Mouse (Mus musculus) bone marrow macrophage, adult 2 months (primary cell): Measurements from ENCODE around the gene Gm20388. TPM values are rescaled to one million over a fixed set of nuclear protein-coding genes. Genes with fewer than 3 reads are reported as not detected.

ENCODE experiments used
- H3K27ac ChIP-seq: 2 replicates; pipeline ENCODE4 v1.5.1; 2012; ENCODE audit warnings: low read depth, low read length; ENCODE audit not compliant: insufficient read depth
- H3K4me1 ChIP-seq: 2 replicates; pipeline ENCODE4 v1.6.1; 2012; ENCODE audit warnings: low read length; ENCODE audit not compliant: control insufficient read depth, insufficient read depth
- H3K4me3 ChIP-seq: 2 replicates; pipeline ENCODE4 v1.5.1; 2012; ENCODE audit warnings: mild to moderate bottlenecking, low read length, moderate library complexity; ENCODE audit not compliant: insufficient read depth
- CTCF ChIP-seq: IDR thresholded peaks from 2 replicates; pipeline ENCODE4 v1.5.1; 2012; ENCODE audit warnings: low read depth, mild to moderate bottlenecking, low read length, moderate library complexity
- POLR2A ChIP-seq: IDR thresholded peaks from 2 replicates; pipeline ENCODE4 v1.6.1; 2012; ENCODE audit warnings: mild to moderate bottlenecking, low read depth, low read length, borderline replicate concordance
- polyA plus RNA-seq: library from polyadenylated mRNA; stranded (reverse); fragments of >200 nt; gene quantifications from 2 replicates; pipeline ENCODE4 v1.2.4, GENCODE M21; 2012; ENCODE audit not compliant: missing spikeins, insufficient read depth, insufficient read length

The Gm20388 gene
- polyA plus RNA-seq, 1 experiment: 32.7 TPM

DNA sequence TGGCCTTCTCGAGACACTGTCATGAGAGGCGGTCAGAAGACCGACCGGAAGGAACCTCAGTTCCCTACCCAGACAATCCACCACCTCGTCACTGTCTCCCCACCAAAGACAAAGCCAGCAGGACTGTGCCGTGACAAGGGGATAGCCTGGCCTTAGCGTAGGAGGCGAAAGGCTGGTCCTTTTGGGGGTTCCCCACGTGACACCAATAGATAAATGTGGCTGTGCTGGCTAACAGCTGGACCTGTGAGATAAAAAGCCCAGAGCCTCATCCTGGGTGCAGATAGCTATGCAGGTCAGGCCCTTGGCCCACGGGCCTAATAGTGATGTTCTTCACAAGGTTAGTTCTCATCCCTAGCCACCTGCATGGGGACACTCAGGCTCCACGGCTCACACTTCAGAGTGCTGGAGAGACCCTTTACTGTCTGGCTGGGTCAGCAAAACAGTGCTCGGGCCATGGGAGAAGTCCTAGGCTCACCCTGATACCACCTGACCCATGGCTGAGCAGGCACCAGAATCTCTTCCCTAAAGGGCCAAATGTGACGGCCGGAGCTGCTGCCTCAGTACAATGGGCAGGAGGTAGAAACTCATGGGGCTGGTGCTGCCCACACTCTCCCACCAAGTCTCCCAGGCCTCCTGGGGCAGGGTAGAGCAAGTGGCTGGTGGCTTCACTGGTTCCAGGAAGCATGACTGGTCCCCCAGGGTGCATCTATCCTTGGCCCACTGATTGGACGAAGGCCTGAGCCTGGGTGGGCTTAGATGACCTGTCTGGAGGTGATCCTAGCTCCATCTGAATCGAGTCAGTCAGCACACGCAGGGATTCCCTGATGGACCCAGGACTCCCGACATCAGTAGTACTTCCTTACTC is 1988.8 kb downstream of the Gm20388 start:
- no peak overlapping the region for H3K27ac ChIP-seq
- TF ChIP-seq CTCF (no peak), POLR2A (no peak)
- H3K4me1 ChIP-seq: peaks cover 34% of the 10 kb centered on the region
- H3K4me3 ChIP-seq: no peak overlapping the region

DNA sequence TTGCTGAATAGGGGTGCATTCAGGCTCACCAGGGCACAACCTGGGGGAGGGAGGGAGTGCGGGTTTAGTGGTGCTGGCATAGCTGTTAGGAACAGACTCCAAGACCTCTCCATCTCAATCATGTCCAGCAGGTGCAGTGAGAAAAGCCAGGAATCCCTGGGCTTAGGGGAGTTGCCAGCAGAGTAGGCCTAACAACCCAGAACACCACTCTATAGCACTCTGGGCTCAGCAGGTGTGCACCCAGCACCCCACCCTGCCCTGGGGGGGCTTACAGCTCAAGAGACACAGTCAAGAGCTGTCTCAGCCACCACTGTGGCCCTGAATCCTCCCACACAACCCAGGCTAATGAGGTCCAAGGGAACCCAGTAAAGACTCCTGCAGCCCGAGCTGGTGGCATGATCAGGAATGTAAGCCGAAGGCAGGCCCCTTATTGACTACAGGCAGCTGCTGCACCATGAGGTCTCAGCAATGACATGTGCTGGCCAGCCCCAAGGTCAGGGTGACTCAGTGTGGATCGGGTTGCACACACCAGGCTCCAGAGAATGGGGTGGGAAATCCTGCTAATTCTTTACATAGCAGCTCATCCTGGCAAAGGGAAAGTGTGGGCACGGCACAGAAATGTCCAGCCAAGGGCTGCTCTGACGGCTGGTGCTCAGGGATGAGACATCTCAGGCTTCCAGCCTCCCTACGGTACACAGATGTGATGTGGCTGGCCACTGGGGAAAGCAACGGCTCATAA is 1991.0 kb downstream of the Gm20388 start:
- Histone ChIP-seq H3K4me3 (no peak overlapping the region), H3K27ac (no peak overlapping the region), H3K4me1 (peaks cover 46% of the 10 kb centered on the region)
- TF ChIP-seq POLR2A: no peak
- TF ChIP-seq CTCF: no peak

DNA sequence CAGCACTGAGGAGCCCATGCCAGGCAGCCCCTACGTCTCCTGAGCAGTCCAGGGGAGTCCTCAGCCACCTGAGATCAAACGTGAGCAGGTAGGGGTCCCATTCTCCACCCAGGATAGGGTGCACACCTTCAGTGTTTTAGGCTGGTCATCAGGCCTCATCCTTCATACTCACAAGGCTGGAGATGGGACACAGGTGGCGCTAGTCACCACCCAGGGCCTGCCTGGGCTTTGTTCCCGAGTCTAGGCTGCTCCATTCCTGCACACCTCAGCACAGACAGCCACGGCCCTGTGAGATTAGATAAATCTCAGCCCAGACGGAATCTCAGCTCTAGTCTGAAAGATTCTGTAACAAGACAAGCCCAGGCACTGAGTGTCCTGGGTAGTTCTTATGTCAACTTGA is 1993.3 kb downstream of the Gm20388 start:
- Histone ChIP-seq H3K4me1 (peaks cover 37% of the 10 kb centered on the region), H3K27ac (no peak overlapping the region), H3K4me3 (no peak overlapping the region)
- TF ChIP-seq CTCF (no peak), POLR2A (no peak)

DNA sequence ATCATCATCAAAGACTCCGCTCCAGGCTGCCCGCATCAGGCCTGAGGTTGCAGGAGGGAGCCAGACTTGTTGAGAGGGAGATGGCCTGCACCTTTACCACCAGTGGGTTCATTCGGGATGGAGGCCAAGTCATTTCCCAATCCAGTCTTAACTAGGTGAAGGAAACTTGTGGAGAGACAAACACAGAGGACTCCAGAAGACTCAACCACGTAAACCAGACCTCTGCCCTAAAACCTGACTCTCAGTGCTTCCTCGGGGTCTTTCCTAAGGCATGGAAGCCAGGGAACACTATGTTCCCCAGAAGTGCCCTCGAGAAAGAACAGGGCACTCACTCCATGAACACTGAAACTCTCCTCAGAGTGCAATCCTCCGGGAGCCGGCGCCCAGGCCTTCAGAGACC is 1994.4 kb downstream of the Gm20388 start:
- peak overlapping the region; percentile 6; the same call in 1 of the 2 replicates for H3K4me3 ChIP-seq
- peaks cover 32% of the 10 kb centered on the region for H3K4me1 ChIP-seq
- no peak overlapping the region for H3K27ac ChIP-seq
- no peak for TF ChIP-seq POLR2A
- no peak for TF ChIP-seq CTCF

DNA sequence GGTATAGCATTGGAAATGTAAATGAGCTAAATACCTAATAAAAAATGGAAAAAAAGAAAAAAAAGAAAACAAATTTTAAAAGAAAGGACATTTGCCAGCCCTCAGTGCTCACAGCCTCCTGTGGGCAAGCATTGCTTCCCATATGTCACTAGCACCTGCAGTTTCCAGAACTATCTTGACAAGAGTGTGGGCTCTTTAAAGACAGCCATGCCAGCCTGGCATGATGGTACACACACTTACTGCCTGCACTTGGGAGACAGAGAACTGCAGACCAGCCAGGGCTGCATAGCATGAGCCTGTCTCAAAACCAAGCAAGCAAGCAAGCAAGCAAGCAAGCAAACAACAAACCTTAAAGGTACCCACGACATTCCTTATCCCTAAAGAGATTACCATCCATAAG is 1994.8 kb downstream of the Gm20388 start:
- peak overlapping the region; percentile 77 for H3K4me3 ChIP-seq
- H3K4me1 ChIP-seq: peaks cover 32% of the 10 kb centered on the region
- H3K27ac ChIP-seq: no peak overlapping the region

DNA sequence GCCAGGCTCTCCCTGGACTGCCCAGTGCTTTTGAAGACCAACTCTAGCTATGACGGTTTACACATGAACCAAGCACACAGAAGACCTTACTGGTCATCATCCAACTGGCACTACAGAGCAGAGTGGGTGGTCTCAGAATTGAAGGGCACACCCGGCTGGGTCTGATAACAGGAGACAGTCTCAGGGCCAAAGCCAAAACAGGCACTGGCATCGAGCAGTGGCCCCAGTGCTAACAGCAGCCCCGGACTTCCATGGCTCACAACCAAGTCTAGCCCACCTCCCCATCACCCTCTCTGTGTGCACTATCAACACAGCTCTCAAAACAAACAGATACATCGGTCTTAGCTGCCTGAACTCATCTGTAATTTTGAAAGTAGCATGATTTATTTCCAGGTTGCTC is 1995.2 kb downstream of the Gm20388 start:
- Histone ChIP-seq H3K4me3 (peak overlapping the region; percentile 77), H3K4me1 (peaks cover 32% of the 10 kb centered on the region), H3K27ac (no peak overlapping the region)
- TF ChIP-seq CTCF: no peak
- no peak for TF ChIP-seq POLR2A

More for the DNA sequence above, 1994.8 kb downstream of the Gm20388 start:
- no peak for TF ChIP-seq POLR2A
- TF ChIP-seq CTCF: no peak

DNA sequence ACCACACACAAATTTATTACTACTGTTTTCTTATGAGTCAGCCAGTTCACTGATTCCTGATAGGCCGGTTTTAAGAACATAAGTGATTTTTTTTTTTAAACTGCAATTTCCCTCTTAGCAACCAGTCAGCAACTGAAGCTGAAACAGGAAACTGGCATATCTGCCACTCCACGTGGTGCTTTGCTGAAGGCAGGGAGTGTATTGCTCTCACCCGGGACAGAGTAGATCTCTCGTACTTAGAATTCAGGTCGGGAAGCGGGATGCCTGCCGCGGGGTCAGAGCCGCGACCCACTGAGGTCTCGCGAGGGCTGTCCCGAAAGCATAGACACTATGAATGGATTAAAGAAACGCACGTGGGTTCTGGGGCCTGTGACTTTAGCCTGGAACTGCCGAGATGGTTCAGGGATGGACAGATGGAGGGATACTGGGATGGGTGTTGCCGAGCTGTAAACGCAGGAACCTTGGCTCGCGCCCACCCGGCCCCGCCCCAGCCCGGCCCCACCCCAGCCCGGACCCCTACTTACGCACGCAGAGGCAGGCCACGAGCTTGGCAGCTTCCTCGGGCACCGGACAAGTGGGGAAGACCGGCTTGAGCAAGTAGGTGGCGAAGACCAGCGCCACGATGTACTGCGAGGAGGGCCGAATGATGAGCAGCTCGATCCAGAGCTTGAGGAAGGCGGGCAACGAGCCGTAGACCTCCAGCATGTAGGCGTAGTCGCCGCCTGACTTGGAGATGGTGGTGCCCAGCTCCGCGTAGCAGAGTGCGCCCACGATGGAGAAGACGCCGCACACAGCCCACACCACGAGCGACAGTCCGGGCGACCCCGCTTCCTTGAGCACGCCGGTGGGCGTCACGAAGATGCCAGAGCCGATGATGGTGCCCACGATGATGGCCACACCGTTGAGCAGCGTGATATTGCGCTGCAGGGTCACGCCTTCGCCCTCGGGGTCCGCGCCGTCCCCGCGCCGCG is 1996.2 kb downstream of the Gm20388 start:
- no peak for TF ChIP-seq POLR2A
- no peak for TF ChIP-seq CTCF
- H3K27ac ChIP-seq: peak overlapping the region; percentile 16; the same call in 1 of the 2 replicates
- H3K4me3 ChIP-seq: peak overlapping the region; percentile 77
- peaks cover 32% of the 10 kb centered on the region for H3K4me1 ChIP-seq

DNA sequence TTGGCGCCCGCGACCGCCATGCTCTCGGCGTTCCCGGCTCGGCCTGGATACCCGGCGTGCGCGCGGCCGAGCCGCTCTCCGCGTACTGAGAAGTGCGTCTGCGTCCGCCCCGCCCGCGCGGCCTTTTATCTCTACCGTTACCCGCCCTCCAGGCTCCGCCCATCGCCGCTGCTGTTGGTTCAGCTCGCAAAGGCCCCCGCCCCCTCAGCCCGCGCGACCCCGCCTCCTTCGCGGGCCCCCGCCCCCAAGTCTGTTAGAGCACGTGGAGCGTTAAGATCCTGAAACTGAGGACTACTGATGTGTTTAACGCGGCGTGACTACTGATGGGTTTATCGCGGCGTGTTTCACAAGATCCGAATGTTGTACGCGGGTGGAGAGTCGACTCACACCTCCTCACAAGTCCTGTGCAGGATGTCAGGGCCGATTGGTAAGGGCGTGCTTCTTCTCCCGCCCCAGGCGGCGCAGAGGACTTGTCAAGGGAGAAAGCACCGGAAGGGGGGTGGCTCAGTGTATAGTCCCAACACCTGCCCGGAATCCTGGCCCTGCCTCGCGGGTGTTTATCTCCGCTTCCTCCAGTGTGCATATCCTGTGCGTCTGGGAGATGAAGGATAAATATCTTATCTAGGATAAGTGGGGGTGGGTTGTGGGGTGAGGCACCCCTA is 1997.1 kb downstream of the Gm20388 start, which contains the start of gene Slc7a5:
Slc7a5 (minus strand) TSS at position 108 of the 662 bp plus-strand sequence.
- Histone ChIP-seq H3K4me3 (peak within 1 kb of the TSS; percentile 77), H3K27ac (peak within 1 kb of the TSS; percentile 16; the same call in 1 of the 2 replicates), H3K4me1 (peaks cover 32% of the 10 kb centered on the region)
- TF ChIP-seq POLR2A (peak; percentile 54; the same call in 1 of the 2 replicates), CTCF (no peak)
